Mouse (Mus musculus): Measurements from ENCODE around the gene Pecam1. TPM values are rescaled to one million over a fixed set of nuclear protein-coding genes. Genes with fewer than 3 reads are reported as not detected.

Pecam1 gene
- polyA plus RNA-seq, 1 experiment from 2014 or later = 89.5 TPM

DNA sequence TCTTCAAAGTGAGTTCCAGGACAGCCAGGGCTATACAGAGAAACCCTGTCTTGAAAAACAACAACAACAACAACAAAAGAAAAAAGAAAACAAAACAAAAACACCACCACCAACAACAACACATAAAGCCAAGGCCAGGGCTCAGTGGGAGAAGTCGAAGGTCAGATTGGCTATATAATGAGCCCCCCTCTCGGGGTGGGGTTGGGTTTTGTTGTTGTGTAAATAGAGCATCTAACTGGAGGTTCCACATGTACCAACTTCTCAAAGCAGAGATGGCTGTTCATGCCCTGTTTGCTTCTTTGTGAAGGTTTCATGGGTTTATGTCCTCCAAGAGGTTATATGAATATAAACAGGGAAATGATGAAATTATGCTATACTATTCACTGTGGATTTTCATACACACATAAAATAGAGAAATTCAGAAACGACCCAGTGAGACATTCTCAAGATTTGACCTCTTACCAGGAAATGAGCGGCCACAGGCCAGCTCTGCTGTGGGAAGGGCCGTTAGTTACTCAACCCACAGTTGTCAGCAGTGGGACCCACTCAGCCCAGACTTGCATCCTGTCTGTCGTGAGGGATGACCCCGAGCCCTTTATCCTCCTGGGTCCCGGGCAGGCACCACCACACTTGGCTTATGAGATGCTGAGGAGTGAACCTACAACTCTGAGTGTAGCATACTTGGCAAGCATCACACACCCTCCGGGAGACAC is 45.9 kb downstream of the Pecam1 start:
- DNase-seq (no peak), ATAC-seq (ENCODE audit: insufficient read depth) (no peak)
- Histone ChIP-seq H3K27me3 (ENCODE audit: insufficient read depth, low read length) (no peaks in the 10 kb centered on the region), H3K27ac (ENCODE audit: low read depth) (no peak overlapping the region), H3K4me3 (ENCODE audit: low read depth, low read length) (no peak overlapping the region), H3K9ac (no peak overlapping the region), H3K36me3 (ENCODE audit: insufficient read depth) (no peaks in the 10 kb centered on the region), H3K4me1 (ENCODE audit: insufficient read depth) (no peaks in the 10 kb centered on the region), H3K9me3 (ENCODE audit: low read depth, low read length) (no peaks in the 10 kb centered on the region), H3K4me2 (no peak overlapping the region)
- WGBS = 60% methylated on average over 9 of the region's 9 CpGs
- TF ChIP-seq CTCF (IDR thresholded peaks at IDR 0.05; ENCODE audit: low read depth) = no peak

GRCm38 (mm10) chr11:106703931-106704330 is 46.5 kb downstream of the Pecam1 start:
- ATAC-seq (ENCODE audit: insufficient read depth) = no peak
- no peaks in the 10 kb centered on the region for H3K9me3 ChIP-seq (ENCODE audit: low read depth, low read length)
- no peak overlapping the region for H3K9ac ChIP-seq
- H3K36me3 ChIP-seq (ENCODE audit: insufficient read depth) = no peaks in the 10 kb centered on the region
- 84% methylated on average over 7 of the region's 7 CpGs for WGBS
- no peaks in the 10 kb centered on the region for H3K4me1 ChIP-seq (ENCODE audit: insufficient read depth)
- no peak overlapping the region for H3K4me2 ChIP-seq
- TF ChIP-seq CTCF (IDR thresholded peaks at IDR 0.05; ENCODE audit: low read depth) = no peak
- H3K27me3 ChIP-seq (ENCODE audit: insufficient read depth, low read length) = no peaks in the 10 kb centered on the region
- no peak overlapping the region for H3K27ac ChIP-seq (ENCODE audit: low read depth)
- DNase-seq = no peak
- H3K4me3 ChIP-seq (ENCODE audit: low read depth, low read length) = no peak overlapping the region

DNA sequence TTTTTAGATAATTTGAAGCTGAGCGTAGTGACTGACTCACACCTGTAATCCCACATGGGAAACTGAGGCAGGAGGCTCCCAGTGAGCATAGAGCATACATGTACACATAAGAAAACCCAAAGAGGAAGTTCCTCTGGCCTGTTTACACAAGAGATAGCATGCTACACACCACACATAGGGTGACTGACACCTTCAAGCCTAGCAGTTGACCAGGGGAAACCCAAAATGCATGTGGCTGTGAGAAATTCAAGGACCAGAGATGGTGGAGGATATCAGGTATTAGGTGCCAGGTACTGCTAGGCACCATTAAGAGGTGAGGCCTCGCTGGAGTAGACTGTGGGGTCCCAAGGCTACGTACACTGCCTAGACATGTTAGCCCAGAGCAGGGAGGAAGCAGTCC is 47.8 kb downstream of the Pecam1 start:
- no peak for DNase-seq
- 0 out of 2 replicates have a peak, but pooled peaks cover 3% of the 10 kb centered on the region for H3K36me3 ChIP-seq (ENCODE audit: insufficient read depth)
- H3K9ac ChIP-seq = no peak overlapping the region
- H3K4me3 ChIP-seq (ENCODE audit: low read depth, low read length) = no peak overlapping the region
- no peak for TF ChIP-seq CTCF (IDR thresholded peaks at IDR 0.05; ENCODE audit: low read depth)
- H3K4me1 ChIP-seq (ENCODE audit: insufficient read depth) = no peaks in the 10 kb centered on the region
- H3K9me3 ChIP-seq (ENCODE audit: low read depth, low read length) = no peaks in the 10 kb centered on the region
- 82% methylated on average over 3 of the region's 3 CpGs for WGBS
- no peak overlapping the region for H3K27ac ChIP-seq (ENCODE audit: low read depth)
- no peak for ATAC-seq (ENCODE audit: insufficient read depth)
- no peak overlapping the region for H3K4me2 ChIP-seq
- H3K27me3 ChIP-seq (ENCODE audit: insufficient read depth, low read length) = no peaks in the 10 kb centered on the region

DNA sequence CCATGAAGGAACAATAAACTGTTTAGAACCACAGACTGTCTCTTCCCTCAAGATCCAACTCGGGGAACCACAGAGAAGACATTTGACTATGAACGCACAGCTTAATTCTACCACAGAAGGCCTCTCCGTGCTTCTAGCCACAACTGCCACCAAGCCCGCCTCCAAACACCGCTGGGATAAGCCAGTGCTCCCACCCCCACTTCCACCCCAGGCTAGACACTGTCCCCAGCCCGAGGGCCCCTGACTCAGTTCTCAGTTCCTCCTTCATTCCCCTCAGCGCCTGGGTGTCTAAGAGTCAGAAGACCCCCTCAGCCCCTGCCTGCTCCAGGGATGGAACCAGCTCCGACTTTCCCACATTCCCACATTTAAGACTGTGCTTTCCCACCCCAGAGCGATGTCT is 48.8 kb downstream of the Pecam1 start:
- ATAC-seq (ENCODE audit: insufficient read depth) (no peak), DNase-seq (no peak)
- Histone ChIP-seq H3K9ac (no peak overlapping the region), H3K27me3 (ENCODE audit: insufficient read depth, low read length) (no peaks in the 10 kb centered on the region), H3K4me2 (no peak overlapping the region), H3K4me1 (ENCODE audit: insufficient read depth) (no peaks in the 10 kb centered on the region), H3K36me3 (ENCODE audit: insufficient read depth) (0 out of 2 replicates have a peak, but pooled peaks cover 3% of the 10 kb centered on the region), H3K9me3 (ENCODE audit: low read depth, low read length) (no peaks in the 10 kb centered on the region), H3K4me3 (ENCODE audit: low read depth, low read length) (no peak overlapping the region), H3K27ac (ENCODE audit: low read depth) (no peak overlapping the region)
- WGBS = 72% methylated on average over 9 of the region's 9 CpGs
- no peak for TF ChIP-seq CTCF (IDR thresholded peaks at IDR 0.05; ENCODE audit: low read depth)

GRCm38 (mm10) chr11:106699083-106699482 is 51.3 kb downstream of the Pecam1 start:
- H3K36me3 ChIP-seq (ENCODE audit: insufficient read depth) = 0 out of 2 replicates have a peak, but pooled peaks cover 5% of the 10 kb centered on the region
- no peaks in the 10 kb centered on the region for H3K9me3 ChIP-seq (ENCODE audit: low read depth, low read length)
- H3K4me1 ChIP-seq (ENCODE audit: insufficient read depth) = no peaks in the 10 kb centered on the region
- H3K9ac ChIP-seq = no peak overlapping the region
- no peak overlapping the region for H3K4me3 ChIP-seq (ENCODE audit: low read depth, low read length)
- WGBS = 92% methylated on average over 9 of the region's 9 CpGs
- H3K27me3 ChIP-seq (ENCODE audit: insufficient read depth, low read length) = no peaks in the 10 kb centered on the region
- DNase-seq (no peak), ATAC-seq (ENCODE audit: insufficient read depth) (no peak)
- TF ChIP-seq CTCF (IDR thresholded peaks at IDR 0.05; ENCODE audit: low read depth) = no peak
- H3K27ac ChIP-seq (ENCODE audit: low read depth) = no peak overlapping the region
- no peak overlapping the region for H3K4me2 ChIP-seq

DNA sequence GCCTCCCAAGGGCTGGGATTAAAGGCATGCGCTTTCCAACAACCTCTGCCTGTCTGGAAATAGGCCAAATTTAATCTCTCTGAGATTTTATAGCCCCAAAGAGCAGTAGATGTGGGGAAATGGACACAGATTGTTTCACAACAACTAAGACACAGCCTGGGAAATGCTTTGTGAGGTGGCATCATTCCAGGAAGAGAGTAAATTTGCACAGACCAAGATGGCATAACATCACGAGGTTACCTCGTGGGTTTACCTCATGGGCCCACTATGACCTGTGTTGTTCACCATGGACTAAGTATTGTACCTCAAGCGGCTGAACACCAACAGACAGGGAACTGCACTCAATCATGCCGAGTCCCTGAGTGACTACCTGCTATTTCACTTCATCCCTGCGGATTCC is 52.1 kb downstream of the Pecam1 start:
- Histone ChIP-seq H3K9me3 (ENCODE audit: low read depth, low read length) (no peaks in the 10 kb centered on the region), H3K27ac (ENCODE audit: low read depth) (no peak overlapping the region), H3K36me3 (ENCODE audit: insufficient read depth) (0 out of 2 replicates have a peak, but pooled peaks cover 5% of the 10 kb centered on the region), H3K4me2 (no peak overlapping the region), H3K27me3 (ENCODE audit: insufficient read depth, low read length) (no peaks in the 10 kb centered on the region), H3K4me3 (ENCODE audit: low read depth, low read length) (no peak overlapping the region), H3K4me1 (ENCODE audit: insufficient read depth) (no peaks in the 10 kb centered on the region), H3K9ac (no peak overlapping the region)
- TF ChIP-seq CTCF (IDR thresholded peaks at IDR 0.05; ENCODE audit: low read depth) = no peak
- WGBS = 88% methylated on average over 6 of the region's 6 CpGs
- ATAC-seq (ENCODE audit: insufficient read depth) = no peak
- DNase-seq = no peak

DNA sequence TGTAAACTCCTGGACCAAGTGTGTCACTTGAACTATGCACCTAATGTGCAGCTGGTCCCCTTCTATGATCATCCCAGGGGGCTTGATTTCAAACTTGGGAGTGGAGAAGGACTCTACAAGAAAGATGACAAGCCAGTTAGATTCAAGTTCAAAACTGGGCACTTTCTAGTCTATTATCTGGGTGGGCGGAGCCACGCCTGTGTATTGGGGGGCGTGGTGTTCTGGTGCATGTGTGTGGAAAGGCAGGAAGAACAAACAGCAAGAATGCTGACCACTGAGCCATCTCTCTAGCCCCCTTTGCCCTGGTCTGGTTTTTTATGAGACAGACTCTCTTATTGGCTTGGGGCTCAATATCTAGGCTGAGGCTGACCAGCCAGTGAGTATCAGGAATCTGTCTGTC is 54.5 kb downstream of the Pecam1 start:
- no peak for TF ChIP-seq CTCF (IDR thresholded peaks at IDR 0.05; ENCODE audit: low read depth)
- Histone ChIP-seq H3K9ac (no peak overlapping the region), H3K4me2 (no peak overlapping the region), H3K27ac (ENCODE audit: low read depth) (no peak overlapping the region), H3K36me3 (ENCODE audit: insufficient read depth) (0 out of 2 replicates have a peak, but pooled peaks cover 5% of the 10 kb centered on the region), H3K9me3 (ENCODE audit: low read depth, low read length) (no peaks in the 10 kb centered on the region), H3K27me3 (ENCODE audit: insufficient read depth, low read length) (no peaks in the 10 kb centered on the region), H3K4me3 (ENCODE audit: low read depth, low read length) (no peak overlapping the region), H3K4me1 (ENCODE audit: insufficient read depth) (no peaks in the 10 kb centered on the region)
- ATAC-seq (ENCODE audit: insufficient read depth) (no peak), DNase-seq (no peak)
- 84% methylated on average over 3 of the region's 3 CpGs for WGBS

Measured in lung, embryonic 14.5 days (tissue).